ENCODE assay signal across 1 mouse cellular context in genomic region chr15:8676211-8676691, GRCm38 (mm10).
TF ChIP-seq lines count a peak whose summit lies in the region.

No protein-coding gene starts in this region.

TF ChIP-seq in CH12.LX, 34 proteins besides CTCF, POLR2A, EP300 and RAD21 (continued from another document):
- TF ChIP-seq CHD1 (IDR thresholded peaks at IDR 0.05; ENCODE audit: low read depth, low read length), result 0 out of 2 replicates have a peak, but pooled peaks have one; percentile 75
- no peak for TF ChIP-seq ZMIZ1 (IDR thresholded peaks at IDR 0.05; ENCODE audit: low read depth, low read length)
- TF ChIP-seq JUN (IDR thresholded peaks at IDR 0.05; ENCODE audit: insufficient read depth, low read depth, low read length), result peak; percentile 65
- TF ChIP-seq RCOR1 (conservative IDR thresholded peaks at IDR 0.05; ENCODE audit: low read depth, low read length), result peak; percentile 65; the same call in 1 of the 2 replicates
- no peak; the same call in 1 of the 2 replicates for TF ChIP-seq TBP (conservative IDR thresholded peaks at IDR 0.05; ENCODE audit: low read depth, low read length)
- TF ChIP-seq TCF12 (IDR thresholded peaks at IDR 0.05; ENCODE audit: low read depth, low read length), result 0 out of 2 replicates have a peak, but pooled peaks have one; percentile 15
- no peak for TF ChIP-seq ZKSCAN1 (IDR thresholded peaks at IDR 0.05; ENCODE audit: borderline replicate concordance, low read depth, low read length)
- no peak for TF ChIP-seq USF2 (conservative IDR thresholded peaks at IDR 0.05; ENCODE audit: low read depth, low read length)
- TF ChIP-seq NRF1 (IDR thresholded peaks at IDR 0.05; ENCODE audit: low read depth, low read length), result no peak
